Mouse (Mus musculus) MEL-GATA-1-ER (cell line): ENCODE measurements around the gene Spic.
"Not testable (repeated sequence)": the region's sequence is repeated elsewhere in the genome, so short reads cannot be mapped to it uniquely, and the experiment has no call there.

Experiments
- DNase-seq: peaks from one replicate; pipeline ENCODE4 v3.0.0-alpha.2; 2012; ENCODE audit warnings: low read depth; ENCODE audit errors: extremely low read depth

Gene Spic

DNA sequence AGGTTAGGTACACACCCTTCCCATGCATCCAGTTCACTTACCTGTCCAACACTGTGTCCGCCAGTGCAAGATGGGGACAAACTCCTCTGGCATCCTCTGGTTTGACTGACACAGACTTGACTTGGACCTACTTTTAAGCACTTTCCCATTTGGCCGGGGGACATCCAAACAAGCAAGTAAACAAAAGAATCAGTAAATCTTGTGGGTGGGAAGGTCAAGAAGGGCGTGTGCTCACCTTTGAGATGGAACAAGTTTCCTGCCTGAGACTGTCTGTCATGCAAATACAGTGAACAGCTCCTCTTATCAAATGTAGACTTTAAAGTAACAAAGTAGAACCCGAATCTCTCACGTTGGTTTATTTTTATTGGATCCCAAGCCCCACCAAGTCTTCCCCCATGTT, at the start of gene Spic:
Spic (minus strand) TSS at position 91 of the 400 bp plus-strand sequence.
- no peak for DNase-seq

DNA sequence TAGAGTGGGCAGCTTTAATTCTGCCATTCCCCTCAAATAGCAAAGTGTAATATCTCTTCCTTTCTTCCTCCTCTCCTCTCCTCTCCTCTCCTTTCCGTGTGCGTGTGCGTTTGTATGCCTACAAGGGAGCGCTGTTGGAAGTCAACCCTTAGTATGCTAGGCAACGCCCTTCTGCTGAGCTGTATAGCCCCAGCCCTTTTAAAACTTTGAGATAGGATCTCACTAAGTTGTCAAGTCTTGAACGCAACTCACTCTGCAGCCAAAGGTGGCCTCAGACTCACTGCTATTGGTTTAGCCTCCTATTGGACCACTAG, 47.5 kb upstream of the Spic start:
- DNase-seq, result peak; percentile 46

DNA sequence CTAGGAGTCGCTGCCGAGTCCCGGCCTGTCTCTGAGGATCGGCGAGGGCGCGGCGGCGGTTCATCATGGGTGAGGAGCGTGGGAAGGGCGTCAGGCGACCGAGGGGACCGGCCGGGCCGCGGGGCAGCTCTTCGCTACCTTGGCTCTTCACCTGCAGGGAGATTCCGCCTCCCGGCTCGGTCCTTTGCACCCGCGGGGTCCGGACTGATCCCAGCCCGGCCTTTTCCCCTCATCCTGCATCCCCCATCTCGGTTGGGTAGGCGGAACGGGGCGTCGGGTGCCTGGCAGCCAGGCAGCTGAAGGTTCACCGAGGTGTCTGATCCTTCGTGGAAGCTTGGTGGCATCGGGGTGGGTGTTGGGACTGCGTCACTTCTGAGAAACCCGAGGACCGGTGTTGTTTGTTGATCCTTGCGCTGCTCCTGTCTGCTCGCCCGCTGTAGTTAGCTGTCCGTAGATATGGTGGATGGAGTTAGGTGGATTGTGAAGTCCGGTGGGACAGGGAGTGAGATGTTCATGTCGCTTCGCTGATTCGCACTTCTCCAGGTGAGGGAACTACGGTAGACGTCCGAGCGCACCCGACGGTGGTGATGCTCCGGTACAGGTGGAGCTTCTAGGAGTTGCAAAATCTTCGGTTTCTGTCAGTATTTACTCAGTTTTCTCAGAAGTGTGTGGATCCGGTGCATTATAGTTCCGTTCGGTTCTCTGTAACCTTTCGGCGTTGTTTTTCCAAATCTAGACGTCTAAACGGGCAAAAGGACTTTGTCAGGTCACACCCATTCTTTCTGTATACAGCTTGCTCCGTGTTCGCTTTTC, 46.9 kb upstream of the Spic start:
- DNase-seq, result no peak

- peak; percentile 85 for DNase-seq
These were observed 46.0 kb upstream of the Spic start, which contains the start of gene Arl1 for GRCm38 (mm10) chr10:88730571-88731495. Gene Arl1 (plus strand): TSS chr10:88730858.

GRCm38 (mm10) chr10:88728166-88728565, 43.4 kb upstream of the Spic start:
- no peak for DNase-seq

DNA sequence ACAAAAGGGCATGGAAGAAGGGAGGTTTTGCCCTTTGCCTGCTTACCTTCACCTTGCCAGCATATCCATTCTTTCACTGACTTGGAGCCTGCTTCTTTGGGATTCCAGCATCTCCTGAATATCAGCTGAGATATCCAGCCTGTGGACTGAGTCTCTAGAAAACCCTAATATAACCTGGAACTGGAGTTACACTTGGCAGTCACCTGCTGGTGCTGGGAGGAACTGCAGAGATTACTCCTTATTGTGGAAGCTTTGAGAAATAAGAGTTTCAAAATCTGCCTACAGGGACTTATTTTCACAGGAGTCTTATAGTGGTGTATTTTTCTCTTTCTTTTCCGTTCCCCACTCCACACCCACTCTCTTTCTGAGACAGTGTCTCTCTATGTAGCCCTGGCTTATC, 42.3 kb upstream of the Spic start:
- peak; percentile 45 for DNase-seq

DNA sequence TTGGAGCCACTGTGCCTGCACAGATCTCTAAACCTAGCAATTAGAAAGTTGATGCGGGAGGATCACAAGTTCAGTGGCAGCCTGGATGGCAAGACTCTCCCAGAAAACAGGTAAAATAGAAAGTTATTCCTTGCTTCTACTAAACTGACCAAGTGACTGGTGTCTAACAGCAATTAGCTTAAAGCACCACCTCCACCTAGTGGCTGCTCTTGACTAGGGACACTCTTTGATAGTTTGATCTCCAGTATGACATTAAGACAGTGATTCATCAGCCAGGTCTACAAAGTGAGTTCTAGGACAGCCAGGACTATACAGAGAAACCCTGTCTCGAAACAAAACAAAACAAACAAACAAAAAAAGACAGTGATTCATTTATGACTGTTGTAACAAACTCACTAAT, 40.5 kb upstream of the Spic start:
- DNase-seq, result no peak

DNA sequence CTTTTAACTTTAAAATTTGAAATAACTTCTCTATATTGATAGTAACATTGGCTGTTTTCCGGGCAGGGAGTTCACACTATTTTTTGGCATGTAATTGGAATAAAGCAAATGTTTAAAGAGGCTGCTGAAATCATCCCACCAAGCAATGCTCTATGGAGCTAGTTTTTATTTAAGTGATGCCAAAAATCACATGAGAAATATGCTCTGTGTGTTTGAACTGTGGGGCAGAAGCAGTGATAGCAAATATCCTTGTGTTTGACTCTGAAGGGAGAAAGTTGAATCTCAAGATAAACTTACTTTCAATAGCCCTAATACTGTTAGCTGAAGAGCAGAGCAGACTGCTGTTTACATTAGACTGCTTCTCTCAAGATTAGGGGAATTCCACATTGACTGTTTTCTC, 34.8 kb upstream of the Spic start:
- DNase-seq, result no peak

DNA sequence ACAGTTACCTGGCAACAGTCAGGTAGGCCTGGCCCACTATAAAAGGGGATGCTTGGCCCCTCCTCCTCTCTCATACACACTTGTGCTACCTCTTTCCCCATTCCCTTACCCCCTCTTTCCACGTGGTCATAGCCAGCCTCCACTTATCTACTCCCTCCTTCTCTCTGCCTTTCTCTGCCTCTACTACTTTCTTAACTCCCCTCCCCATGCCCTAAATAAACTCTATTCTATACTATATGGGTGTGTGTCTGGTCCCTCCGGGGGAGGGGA, 32.9 kb upstream of the Spic start:
- no peak for DNase-seq

GRCm38 (mm10) chr10:88716986-88717755, 32.4 kb upstream of the Spic start:
- DNase-seq, result no peak

- no peak for DNase-seq
These were observed 30.8 kb upstream of the Spic start for GRCm38 (mm10) chr10:88715621-88716020.

DNA sequence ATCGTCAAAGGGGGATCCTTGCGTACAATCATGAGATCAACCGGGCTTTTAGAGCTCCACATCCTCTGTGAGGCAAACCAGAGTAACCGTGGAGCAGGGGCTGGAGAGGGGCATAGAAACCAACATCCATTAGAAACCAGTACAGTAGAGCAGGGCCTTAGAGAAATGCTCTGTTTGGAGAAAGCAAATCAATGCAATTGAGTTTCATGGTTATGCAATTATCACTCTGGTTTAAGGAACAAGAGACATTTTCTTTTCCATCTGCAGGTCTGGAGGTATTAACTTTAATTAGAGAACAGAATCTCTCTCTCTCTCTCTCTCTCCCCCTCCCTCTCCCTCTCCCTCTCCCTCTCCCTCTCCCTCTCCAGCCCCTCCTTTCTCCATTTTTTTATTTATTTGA, 29.9 kb upstream of the Spic start:
- DNase-seq, result no peak

GRCm38 (mm10) chr10:88712359-88712758, 27.5 kb upstream of the Spic start:
- DNase-seq, result peak; percentile 39

DNA sequence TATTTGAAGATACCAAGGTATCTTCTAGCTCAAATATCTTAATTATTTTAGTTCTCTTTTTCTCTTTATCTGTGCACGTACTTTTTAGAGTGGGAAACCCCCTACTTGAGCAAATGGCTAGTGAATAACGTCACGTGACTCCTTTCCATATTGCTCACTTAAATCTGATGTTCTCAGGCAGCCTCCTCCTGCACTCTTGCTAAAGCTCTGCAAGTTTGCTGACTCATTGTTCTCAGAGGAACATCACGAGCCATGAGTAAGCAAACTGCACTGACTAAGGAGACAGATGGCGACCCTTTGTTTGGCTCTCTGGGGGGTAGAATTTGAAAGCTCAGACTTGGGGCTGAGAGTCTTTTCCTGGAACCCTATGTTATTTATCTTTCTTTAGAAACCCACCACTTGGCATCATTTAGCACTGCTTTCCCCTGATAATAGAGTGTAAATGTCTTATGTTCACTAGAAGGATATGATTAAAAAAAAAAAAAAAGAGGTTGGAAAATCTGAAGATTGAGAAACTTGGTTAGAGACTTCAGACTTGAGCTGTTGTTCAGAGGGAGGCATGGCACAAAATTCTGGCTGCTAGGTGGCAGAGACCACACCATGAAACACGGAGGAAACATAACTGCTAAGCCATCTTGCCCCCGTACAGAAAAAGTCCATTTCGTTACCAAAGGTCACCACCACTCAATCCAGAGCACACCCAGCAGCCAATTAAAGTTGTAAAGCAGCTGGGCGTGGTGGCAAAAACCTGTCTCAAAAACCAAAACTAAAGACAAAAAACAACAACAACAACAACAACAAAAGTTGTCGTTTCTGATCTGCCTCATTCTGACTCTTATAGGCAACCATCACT, 24.1 kb upstream of the Spic start:
- peak; percentile 57 for DNase-seq

DNA sequence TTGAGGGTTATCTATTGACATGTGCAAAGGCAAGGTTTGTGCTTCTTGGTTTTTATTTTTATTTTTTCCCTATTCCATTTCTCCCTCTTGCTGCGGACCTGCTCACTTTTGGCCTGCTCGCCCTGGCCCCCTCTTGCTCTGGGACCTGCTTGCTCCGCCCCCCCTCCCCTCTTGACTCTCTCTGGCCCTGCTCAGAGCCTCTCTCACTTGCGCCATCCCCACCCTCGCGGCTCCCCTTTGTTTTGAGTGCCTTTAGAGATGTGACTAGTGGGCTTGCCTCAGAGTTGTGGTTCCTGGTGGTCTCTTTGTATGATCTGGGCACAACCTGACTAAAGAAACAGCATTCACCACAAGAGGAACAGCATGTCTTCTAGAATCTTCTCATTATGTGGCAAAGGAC, 16.1 kb upstream of the Spic start:
- no peak for DNase-seq

DNA sequence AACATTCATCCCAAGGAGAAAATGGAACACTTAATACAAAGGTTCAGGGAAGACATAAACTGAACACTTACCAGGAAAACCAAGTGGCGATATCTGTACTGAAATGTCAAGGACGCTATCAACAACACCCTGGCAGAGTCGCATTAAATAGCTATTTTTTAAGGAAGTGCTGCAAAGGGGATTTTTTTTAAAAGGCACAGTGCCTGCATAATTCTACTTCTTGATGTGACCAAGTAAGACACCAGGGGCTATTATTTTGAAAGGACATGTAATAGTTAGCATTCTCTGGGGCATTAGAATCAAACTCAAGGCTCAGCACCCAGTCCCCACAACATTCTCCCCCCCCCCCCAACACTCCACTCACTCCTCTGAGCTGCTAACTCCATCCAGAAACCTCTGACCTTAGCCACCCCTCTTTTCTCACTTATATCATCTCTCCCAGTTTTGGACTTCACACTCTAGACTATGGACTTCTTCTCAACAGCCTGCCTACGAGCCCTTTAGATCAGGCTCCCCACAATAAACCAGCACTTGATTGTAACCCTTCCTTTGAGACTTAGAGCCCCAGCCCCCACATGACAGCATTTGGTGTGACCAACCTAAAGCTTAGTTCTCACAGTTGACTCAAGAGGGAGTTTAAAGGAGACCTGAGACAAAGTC, 1.8 kb downstream of the Spic start:
- peak; percentile 26 for DNase-seq

GRCm38 (mm10) chr10:88672825-88673224, 12.0 kb downstream of the Spic start:
- no peak for DNase-seq

DNA sequence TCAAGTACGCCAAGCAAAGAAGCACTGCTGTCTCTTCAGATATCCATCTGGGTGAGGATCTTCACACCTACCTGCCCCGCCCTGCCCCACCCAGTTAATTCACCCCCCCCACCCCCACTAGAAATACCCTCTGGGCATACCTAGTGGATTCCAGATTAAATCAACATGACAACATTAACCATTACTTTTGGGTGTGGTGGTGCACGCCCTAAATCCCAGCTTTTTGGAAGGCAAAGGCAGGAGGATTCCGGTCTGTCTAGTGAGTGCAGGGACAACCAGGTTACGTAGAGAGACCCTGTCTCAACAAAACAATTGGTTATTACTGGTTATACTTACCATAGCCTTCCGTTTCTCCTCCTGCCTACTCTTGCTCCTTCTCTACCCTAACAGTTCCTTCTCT, 12.7 kb downstream of the Spic start:
- DNase-seq, result no peak

DNA sequence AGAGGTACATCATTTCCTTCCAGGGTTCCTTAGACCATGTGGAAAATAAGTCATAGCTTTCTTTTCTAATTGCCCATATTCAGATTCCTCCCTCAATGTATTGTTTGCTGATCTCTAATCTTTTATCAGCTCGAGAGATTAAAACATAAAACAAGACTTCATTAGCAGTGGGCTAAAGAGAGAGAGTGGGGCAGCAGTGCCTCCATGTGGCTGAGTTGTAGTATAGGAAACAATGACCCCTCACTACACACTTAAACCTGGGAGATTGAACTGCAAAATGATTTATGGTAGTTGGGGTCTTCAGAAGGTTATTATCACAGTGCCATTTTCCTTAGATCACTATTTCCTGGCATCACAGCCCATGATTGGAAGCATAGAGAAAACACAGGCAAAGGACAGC, 15.1 kb downstream of the Spic start:
- DNase-seq, result no peak

DNA sequence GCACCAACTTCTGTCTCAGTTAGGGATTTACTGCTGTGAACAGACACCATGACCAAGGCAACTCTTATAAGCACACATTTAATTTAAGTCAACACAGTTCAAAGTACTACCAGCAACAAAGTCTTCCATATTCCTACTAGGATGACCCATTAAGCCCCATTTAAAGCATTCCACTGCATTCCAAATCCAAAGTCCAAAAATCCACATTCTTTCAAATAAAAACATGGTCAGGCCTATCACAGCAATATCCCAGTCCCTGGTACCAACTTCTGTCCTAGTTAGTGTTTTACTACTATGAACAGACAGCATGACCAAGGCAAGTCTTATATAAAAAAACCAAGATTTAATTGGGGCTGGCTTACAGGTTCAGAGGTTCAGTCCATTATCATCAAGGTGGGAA, 21.0 kb downstream of the Spic start:
- DNase-seq, result not testable (repeated sequence)

- no peak for DNase-seq
These were observed 25.9 kb downstream of the Spic start for GRCm38 (mm10) chr10:88658918-88659317.
